Mouse (Mus musculus) hindbrain, embryonic 11.5 days (tissue): Measurements from ENCODE around the gene Sstr1. TPM values are rescaled to one million over a fixed set of nuclear protein-coding genes. Genes with fewer than 3 reads are reported as not detected.

Source experiments
- ATAC-seq: fragments of 200-750 bp; cut with Nextera tagmentation; 2 replicates; pipeline ENCODE4 v1.8.0; 2017; ENCODE audit warnings: mild to moderate bottlenecking, moderate TSS enrichment, moderate library complexity; ENCODE audit not compliant: low FRiP score
- DNase-seq: peaks from one replicate; pipeline ENCODE4 v3.0.0-alpha.2; 2015; ENCODE audit warnings: low spot score
- H3K27ac ChIP-seq: fragments of 300-500 bp; sonication (generic); 2 replicates; pipeline ENCODE4 v1.5.1; 2014; ENCODE audit warnings: mild to moderate bottlenecking, low read depth, low read length
- H3K27me3 ChIP-seq: fragments of 300-500 bp; sonication (generic); 2 replicates; pipeline ENCODE4 v1.6.1; 2014; ENCODE audit warnings: mild to moderate bottlenecking, low read length, moderate library complexity, mixed read lengths; ENCODE audit not compliant: control insufficient read depth, insufficient read depth
- H3K36me3 ChIP-seq: fragments of 300-500 bp; sonication (generic); 2 replicates; pipeline ENCODE4 v1.6.1; 2014; ENCODE audit warnings: mild to moderate bottlenecking, low read length, moderate library complexity, mixed read lengths; ENCODE audit not compliant: control insufficient read depth, insufficient read depth
- H3K4me1 ChIP-seq: fragments of 300-500 bp; sonication (generic); replicated peaks from 2 replicates; pipeline ENCODE4 v1.6.1; 2014; ENCODE audit warnings: low read length, mixed read lengths; ENCODE audit not compliant: control insufficient read depth, insufficient read depth
- H3K4me2 ChIP-seq: fragments of 300-500 bp; sonication (generic); replicated peaks from 2 replicates; pipeline ENCODE4 v1.6.1; 2014; ENCODE audit warnings: mild to moderate bottlenecking, low read depth, low read length
- H3K4me3 ChIP-seq: fragments of 300-500 bp; sonication (generic); 2 replicates; pipeline ENCODE4 v1.5.1; 2014; ENCODE audit warnings: low read depth, low read length
- H3K9ac ChIP-seq: fragments of 300-500 bp; sonication (generic); 2 replicates; pipeline ENCODE4 v1.6.1; 2014; ENCODE audit warnings: low read depth, low read length
- H3K9me3 ChIP-seq: fragments of 300-500 bp; sonication (generic); 2 replicates; pipeline ENCODE4 v1.6.1; 2016; ENCODE audit warnings: low read length; ENCODE audit not compliant: control insufficient read depth
- WGBS: fragments of 180-500 bp; shearing (Covaris S2); extraction: QIAGEN DNeasy Blood & Tissue Kit; methylation state at CpG from one replicate; pipeline ENCODE4 v1.1.7; 2014; 5-methylcytosine and 5-hydroxymethylcytosine counted together
- polyA plus RNA-seq: library from polyadenylated mRNA; unstranded; fragments of >200 nt; fragmentation: Nextera tagmentation; extraction: Ambion mirVana; gene quantifications from 2 replicates; pipeline ENCODE4 v1.2.1, GENCODE M21; 2014

Gene Sstr1
- polyA plus RNA-seq, 1 experiment from 2014 or later, result 0.62 TPM

DNA sequence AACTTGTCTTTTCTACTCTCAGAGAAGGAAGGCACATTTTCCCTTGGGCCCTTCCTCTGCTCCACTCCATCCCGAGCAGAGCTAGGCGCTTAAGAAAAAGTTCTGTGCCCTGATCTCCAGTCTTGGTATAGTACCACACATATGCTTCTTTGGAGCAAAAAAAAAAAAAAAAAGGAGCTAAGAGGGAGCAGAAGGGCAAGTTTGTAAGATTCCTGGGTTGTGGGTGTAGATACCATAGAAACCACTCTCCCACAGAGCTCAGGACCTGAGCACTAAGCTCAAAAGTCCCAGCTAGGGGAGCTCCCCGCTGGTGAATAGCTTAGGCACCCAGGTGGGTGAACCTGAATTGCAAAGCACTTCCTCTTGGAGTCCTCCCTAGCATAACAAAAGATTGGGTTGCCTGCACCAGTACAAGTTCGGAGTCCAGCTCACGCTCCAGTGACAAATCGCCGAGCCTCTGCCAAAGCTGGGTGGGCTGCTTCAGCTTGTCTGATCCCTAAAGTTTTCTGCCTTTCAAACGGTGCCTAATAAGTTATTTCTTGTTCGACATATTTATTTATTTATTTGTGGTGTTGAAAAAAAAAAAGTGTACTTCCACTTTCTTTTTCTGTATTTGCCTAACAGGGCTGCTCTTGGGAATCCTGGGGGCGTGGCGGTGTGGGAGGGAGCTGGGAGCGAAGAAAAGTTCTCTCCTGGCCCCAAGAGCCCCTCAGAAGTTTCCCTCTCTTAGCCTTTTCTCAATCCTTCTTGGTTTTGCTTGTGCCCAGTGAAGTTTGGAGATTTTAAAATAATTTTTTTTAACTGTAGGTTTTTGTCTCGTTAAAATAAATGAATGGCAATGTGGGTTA, 2.9 kb downstream of the Sstr1 start:
- Histone ChIP-seq H3K4me3 (peak overlapping the region; percentile 43; the same call in 1 of the 2 replicates), H3K27me3 (peaks cover 35% of the 10 kb centered on the region), H3K9me3 (no peaks in the 10 kb centered on the region), H3K36me3 (no peaks in the 10 kb centered on the region), H3K27ac (no peak overlapping the region), H3K4me1 (peaks cover 11% of the 10 kb centered on the region), H3K9ac (no peak overlapping the region), H3K4me2 (peak overlapping the region; percentile 84)
- no peak; the same call in 1 of the 2 replicates for ATAC-seq
- peak; percentile 31 for DNase-seq
- WGBS, result 4% methylated on average over 13 of the region's 13 CpGs

- Histone ChIP-seq H3K27ac (no peak overlapping the region), H3K27me3 (peaks cover 29% of the 10 kb centered on the region), H3K4me2 (no peak overlapping the region), H3K4me1 (peaks cover 11% of the 10 kb centered on the region), H3K9me3 (no peaks in the 10 kb centered on the region), H3K4me3 (no peak overlapping the region), H3K36me3 (no peaks in the 10 kb centered on the region), H3K9ac (no peak overlapping the region)
- DNase-seq (no peak), ATAC-seq (no peak)
- WGBS, result 49% methylated on average over 2 of the region's 2 CpGs
These were observed 4.6 kb downstream of the Sstr1 start for GRCm38 (mm10) chr12:58216218-58216617.

DNA sequence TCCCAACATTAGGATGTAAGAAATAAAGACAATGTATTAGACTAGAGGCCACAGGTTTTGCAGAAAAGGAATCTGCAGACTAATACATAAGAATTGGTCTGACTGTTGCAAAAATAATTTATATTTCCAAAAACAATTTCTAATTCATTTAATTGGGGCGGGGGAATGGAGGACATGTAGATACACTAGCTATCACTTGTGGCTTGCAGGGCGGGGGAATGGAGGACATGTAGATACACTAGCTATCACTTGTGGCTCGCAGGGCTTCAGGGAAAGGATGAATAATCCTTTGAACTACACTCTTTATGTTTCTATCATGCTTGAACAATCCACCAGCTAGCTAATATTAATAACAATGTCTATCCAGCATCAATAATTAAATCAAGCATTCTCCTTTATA, 7.5 kb downstream of the Sstr1 start:
- DNase-seq (no peak), ATAC-seq (no peak)
- WGBS, result 85% methylated on average over 3 of the region's 3 CpGs
- H3K27me3 ChIP-seq, result peaks cover 4% of the 10 kb centered on the region; the same call in 1 of the 2 replicates
- no peaks in the 10 kb centered on the region for H3K9me3 ChIP-seq
- H3K27ac ChIP-seq, result no peak overlapping the region
- no peak overlapping the region for H3K4me3 ChIP-seq
- no peaks in the 10 kb centered on the region for H3K36me3 ChIP-seq
- H3K4me1 ChIP-seq, result no peaks in the 10 kb centered on the region; the same call in 1 of the 2 replicates
- no peak overlapping the region for H3K9ac ChIP-seq
- H3K4me2 ChIP-seq, result no peak overlapping the region

DNA sequence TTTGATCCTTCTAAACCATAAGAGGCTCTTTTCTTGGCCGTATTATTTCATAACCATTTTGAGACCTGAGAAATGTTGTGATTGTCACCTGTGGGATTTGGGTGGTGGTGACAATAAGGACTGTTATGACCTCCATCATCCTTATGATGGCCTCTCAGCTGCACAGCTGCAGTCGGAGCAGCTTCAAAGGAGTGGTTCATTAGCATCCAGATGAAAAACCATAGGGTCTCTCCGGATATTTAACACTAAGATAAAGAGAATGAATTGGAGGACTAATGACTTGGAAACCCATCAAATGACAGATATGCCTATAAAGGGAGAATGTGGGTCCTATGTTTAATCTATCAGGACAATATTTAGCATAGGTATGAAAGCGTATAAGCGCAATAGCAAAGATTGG, 14.1 kb downstream of the Sstr1 start:
- Histone ChIP-seq H3K4me1 (no peaks in the 10 kb centered on the region), H3K9me3 (no peaks in the 10 kb centered on the region), H3K36me3 (no peaks in the 10 kb centered on the region), H3K4me2 (no peak overlapping the region), H3K27me3 (no peaks in the 10 kb centered on the region), H3K27ac (no peak overlapping the region), H3K9ac (no peak overlapping the region), H3K4me3 (no peak overlapping the region)
- DNase-seq (no peak), ATAC-seq (no peak)
- WGBS, result 80% methylated on average over 5 of the region's 5 CpGs

DNA sequence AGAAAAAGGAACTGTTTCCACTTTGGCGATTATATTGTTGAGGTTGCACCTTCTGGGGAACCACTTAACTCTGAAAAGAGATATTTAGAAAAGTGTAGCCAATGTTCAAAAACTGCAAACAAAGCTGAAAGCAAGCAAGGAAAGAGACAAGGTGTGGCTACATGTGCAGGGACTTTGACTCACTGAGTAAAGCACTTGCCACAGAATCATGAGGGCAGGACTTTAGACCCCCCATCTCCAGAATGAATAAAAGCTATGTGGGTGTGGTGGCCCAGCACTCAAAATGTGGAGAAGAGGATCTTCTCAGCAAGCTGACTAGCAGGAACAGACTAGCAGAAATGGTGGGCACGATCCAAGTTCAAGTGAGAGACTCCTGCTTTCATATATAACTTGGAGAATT, 20.9 kb downstream of the Sstr1 start:
- H3K27ac ChIP-seq, result no peak overlapping the region
- no peak for DNase-seq

DNA sequence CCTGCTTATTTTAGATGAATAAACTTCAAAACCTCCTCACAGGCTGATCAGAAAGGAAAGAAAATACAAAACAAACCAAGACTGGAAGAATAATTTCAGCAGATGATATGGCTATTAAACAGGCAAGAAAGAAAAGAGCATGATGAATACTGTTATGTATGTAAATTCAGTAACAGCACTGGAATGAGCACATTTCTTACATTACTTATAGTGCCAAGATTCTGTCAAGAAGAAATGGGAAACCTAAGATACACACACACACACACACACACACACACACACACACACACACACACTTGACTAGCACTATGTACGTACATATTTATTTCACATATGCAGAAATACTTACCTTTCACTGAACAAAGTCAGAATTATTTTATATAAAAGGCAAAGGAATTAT, 40.3 kb downstream of the Sstr1 start:
- ATAC-seq (no peak), DNase-seq (no peak)
- no peak overlapping the region for H3K4me3 ChIP-seq
- no peak overlapping the region for H3K4me2 ChIP-seq
- H3K27me3 ChIP-seq, result no peaks in the 10 kb centered on the region
- H3K4me1 ChIP-seq, result no peaks in the 10 kb centered on the region
- H3K9ac ChIP-seq, result no peak overlapping the region
- 86% methylated on average over 1 of the region's 1 CpGs for WGBS
- no peaks in the 10 kb centered on the region for H3K36me3 ChIP-seq
- no peaks in the 10 kb centered on the region for H3K9me3 ChIP-seq
- no peak overlapping the region for H3K27ac ChIP-seq

More for the DNA sequence above, 20.9 kb downstream of the Sstr1 start:
- H3K4me3 ChIP-seq, result no peak overlapping the region
- H3K36me3 ChIP-seq, result no peaks in the 10 kb centered on the region
- ATAC-seq, result no peak
- H3K27me3 ChIP-seq, result no peaks in the 10 kb centered on the region
- WGBS, result 82% methylated on average over 2 of the region's 2 CpGs
- no peaks in the 10 kb centered on the region for H3K4me1 ChIP-seq
- H3K9ac ChIP-seq, result no peak overlapping the region
- H3K9me3 ChIP-seq, result no peaks in the 10 kb centered on the region
- no peak overlapping the region for H3K4me2 ChIP-seq

Other genes with a start within 250 kb of the Sstr1 start
- gene Clec14a, start 57.5 kb downstream of the Sstr1 start, polyA plus RNA-seq, result 7.0 TPM in 2 replicates